Mouse (Mus musculus): Measurements from ENCODE around the gene Snx1. TPM values are rescaled to one million over a fixed set of nuclear protein-coding genes. Genes with fewer than 3 reads are reported as not detected.

The Snx1 gene
- polyA plus RNA-seq (2015; fragmentation: Illumina TruSeq; extraction: RNeasy Lipid Tissue Mini Kit (QIAGEN cat#74804); ENCODE audit: insufficient read depth, low read depth, low replicate concordance) = 16.4 TPM

GRCm38 (mm10) chr9:66126456-66127192, at the start of gene Snx1, which contains the start of gene Ciao2a:
Gene Snx1, minus strand, starts transcription at chr9:66126587.
Gene Ciao2a, plus strand, starts transcription at chr9:66126611.

GRCm38 (mm10) chr9:66157958-66158830, 31.8 kb upstream of the Snx1 start, which contains the start of gene Dapk2:
Gene Dapk2, plus strand, starts transcription at chr9:66158223.

GRCm38 (mm10) chr9:66069583-66069982, 56.8 kb downstream of the Snx1 start, which contains the start of gene Snx22:
Gene Snx22, minus strand, starts transcription at chr9:66069719.

GRCm38 (mm10) chr9:66059583-66060307, 66.6 kb downstream of the Snx1 start, which contains the start of gene Ppib:
Gene Ppib, plus strand, starts transcription at chr9:66060222.

Other genes with a start within 250 kb of the Snx1 start
- gene Pclaf, start 236.3 kb downstream of the Snx1 start, polyA plus RNA-seq (2015; fragmentation: Illumina TruSeq; extraction: RNeasy Lipid Tissue Mini Kit (QIAGEN cat#74804); ENCODE audit: insufficient read depth, low read depth, low replicate concordance) = not detected
- gene Trip4, start 217.8 kb downstream of the Snx1 start, polyA plus RNA-seq (2015; fragmentation: Illumina TruSeq; extraction: RNeasy Lipid Tissue Mini Kit (QIAGEN cat#74804); ENCODE audit: insufficient read depth, low read depth, low replicate concordance) = 3.6 TPM
- 4.0 TPM for gene Csnk1g1, start 217.7 kb downstream of the Snx1 start, polyA plus RNA-seq (2015; fragmentation: Illumina TruSeq; extraction: RNeasy Lipid Tissue Mini Kit (QIAGEN cat#74804); ENCODE audit: insufficient read depth, low read depth, low replicate concordance)
- gene Ppib, start 66.4 kb downstream of the Snx1 start, polyA plus RNA-seq (2015; fragmentation: Illumina TruSeq; extraction: RNeasy Lipid Tissue Mini Kit (QIAGEN cat#74804); ENCODE audit: insufficient read depth, low read depth, low replicate concordance) = 285 TPM
- not detected for gene Snx22, start 56.9 kb downstream of the Snx1 start, polyA plus RNA-seq (2015; fragmentation: Illumina TruSeq; extraction: RNeasy Lipid Tissue Mini Kit (QIAGEN cat#74804); ENCODE audit: insufficient read depth, low read depth, low replicate concordance)
- 9.5 TPM for gene Ciao2a, start within 50 bp of the Snx1 start, polyA plus RNA-seq (2015; fragmentation: Illumina TruSeq; extraction: RNeasy Lipid Tissue Mini Kit (QIAGEN cat#74804); ENCODE audit: insufficient read depth, low read depth, low replicate concordance)
- 1.9 TPM for gene Dapk2, start 31.6 kb upstream of the Snx1 start, polyA plus RNA-seq (2015; fragmentation: Illumina TruSeq; extraction: RNeasy Lipid Tissue Mini Kit (QIAGEN cat#74804); ENCODE audit: insufficient read depth, low read depth, low replicate concordance)
- gene Herc1, start 223.9 kb upstream of the Snx1 start, polyA plus RNA-seq (2015; fragmentation: Illumina TruSeq; extraction: RNeasy Lipid Tissue Mini Kit (QIAGEN cat#74804); ENCODE audit: insufficient read depth, low read depth, low replicate concordance) = 6.9 TPM